Comparison of ENCODE assay signal across 8 mouse cellular contexts in the genomic region with DNA sequence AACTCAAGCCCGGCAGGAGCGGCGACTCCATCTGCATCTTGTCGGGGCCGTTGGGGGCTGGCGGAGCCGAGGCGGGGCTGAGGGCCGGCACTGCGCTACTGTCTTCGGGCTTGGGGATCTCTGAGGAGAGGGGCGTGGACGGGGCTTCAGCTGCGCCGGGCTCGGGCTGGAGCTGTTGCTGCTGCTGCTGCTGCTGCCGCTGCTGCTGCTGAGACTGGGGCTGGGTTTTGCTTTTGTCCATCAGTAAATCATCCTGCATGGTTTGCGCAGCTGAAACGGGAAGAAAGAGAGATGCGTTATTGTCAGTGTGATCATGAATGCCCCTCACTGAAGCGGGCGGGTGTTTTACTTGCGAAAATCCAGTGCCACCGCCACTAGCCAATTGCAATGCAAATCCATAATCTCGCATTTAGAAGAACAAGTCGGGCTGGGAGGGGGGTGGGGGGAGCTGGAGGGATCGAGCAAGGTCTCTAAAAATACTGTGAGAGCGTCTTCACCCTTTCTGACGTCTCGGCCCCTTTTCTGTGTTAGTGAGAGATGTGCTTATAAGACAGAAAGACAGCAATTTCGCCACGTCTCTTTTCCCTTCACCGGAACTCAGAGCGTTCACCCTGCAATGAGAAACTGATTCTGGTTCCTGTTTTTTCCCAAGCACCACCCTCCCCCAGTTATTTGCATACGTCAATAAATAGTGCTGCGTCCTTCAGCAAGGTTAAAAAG. TPM values are rescaled to one million over a fixed set of nuclear protein-coding genes. Genes with fewer than 3 reads are reported as not detected.
DNase-seq lines count a peak whose midpoint lies in the region; ATAC-seq and TF ChIP-seq lines count a peak whose summit lies in the region.

No protein-coding gene starts in this region.

- TF ChIP-seq POLR2A in embryonic fibroblast, embryonic 13.5 days (IDR thresholded peaks at IDR 0.05; ENCODE audit: low read depth, low read length): peak; percentile 40; the same call in 1 of the 2 replicates

- peak overlapping the region; percentile 75 for H3K4me3 ChIP-seq in embryonic fibroblast, embryonic 13.5 days (ENCODE audit: insufficient read depth, low read length)
- H3K4me3 ChIP-seq in heart, embryonic 14.5 days (ENCODE audit: control insufficient read depth in 1 of 2, insufficient read depth in 1 of 2, low read depth in 1 of 2, low read length in 2 of 2): peak overlapping the region; percentile 91 to 92
- peak overlapping the region; percentile 58 to 64 for H3K4me3 ChIP-seq in liver, embryonic 14.5 days (ENCODE audit: insufficient read depth in 1 of 2, low read depth in 2 of 2, low read length in 2 of 2)
- H3K4me3 ChIP-seq in neural tube, embryonic 12.5 days: peak overlapping the region; percentile 67

- H3K9ac ChIP-seq in heart, embryonic 14.5 days (ENCODE audit: low read length): peak overlapping the region; percentile 95
- peak overlapping the region; percentile 28 for H3K9ac ChIP-seq in liver, embryonic 14.5 days (replicated peaks)
- H3K9ac ChIP-seq in neural tube, embryonic 12.5 days: peak overlapping the region; percentile 77

- no peaks in the 10 kb centered on the region for H3K9me3 ChIP-seq in heart, embryonic 14.5 days (ENCODE audit: control insufficient read depth, low read length)
- no peaks in the 10 kb centered on the region for H3K9me3 ChIP-seq in liver, embryonic 14.5 days (ENCODE audit: control insufficient read depth, low read length)
- no peaks in the 10 kb centered on the region for H3K9me3 ChIP-seq in neural tube, embryonic 12.5 days

- DNase-seq in B cell, adult 2 months: peak; percentile 67 to 69
- DNase-seq in adrenal gland, postnatal 36 days: peak; percentile 65 to 70
- peak; percentile 75 for DNase-seq in kidney, postnatal 14 days
- peak in 1 of 3 experiments; percentile 35 for DNase-seq in liver, embryonic 14.5 days (ENCODE audit: low read depth in 3 of 3, low spot score in 3 of 3)
- DNase-seq in testis, postnatal 10 days (ENCODE audit: low spot score): peak; percentile 72

- peak; percentile 56 for ATAC-seq in heart, embryonic 14.5 days (ENCODE audit: insufficient number of reproducible peaks, insufficient read depth, low FRiP score, low read depth)
- no peak for ATAC-seq in liver, embryonic 14.5 days (ENCODE audit: insufficient read depth)
- peak; percentile 78 for ATAC-seq in neural tube, embryonic 12.5 days (ENCODE audit: low FRiP score, low read depth)

- TF ChIP-seq EP300 in liver, embryonic 14.5 days (IDR thresholded peaks at IDR 0.05; ENCODE audit: low read depth): no peak

- H3K27ac ChIP-seq in embryonic fibroblast, embryonic 13.5 days (ENCODE audit: insufficient read depth, low read length): peak overlapping the region; percentile 66
- H3K27ac ChIP-seq in heart, embryonic 14.5 days (replicated peaks in 1 of 2; ENCODE audit: control insufficient read depth in 1 of 2, insufficient read depth in 1 of 2, low read depth in 2 of 2, low read length in 2 of 2): peak overlapping the region; percentile 93 to 100
- no peak overlapping the region for H3K27ac ChIP-seq in liver, embryonic 14.5 days
- peak overlapping the region; percentile 74 for H3K27ac ChIP-seq in neural tube, embryonic 12.5 days

- H3K4me2 ChIP-seq in heart, embryonic 14.5 days (ENCODE audit: low read length): peak overlapping the region; percentile 94
- H3K4me2 ChIP-seq in liver, embryonic 14.5 days (ENCODE audit: low read depth): peak overlapping the region; percentile 86
- peak overlapping the region; percentile 100 for H3K4me2 ChIP-seq in neural tube, embryonic 12.5 days (replicated peaks)

- no peak for TF ChIP-seq CTCF in embryonic fibroblast, embryonic 13.5 days (IDR thresholded peaks at IDR 0.05; ENCODE audit: borderline replicate concordance, insufficient read depth, low read length)
- TF ChIP-seq CTCF in liver, embryonic 14.5 days (IDR thresholded peaks at IDR 0.05; ENCODE audit: low read depth): no peak

- peaks cover 6% of the 10 kb centered on the region for H3K4me1 ChIP-seq in embryonic fibroblast, embryonic 13.5 days (ENCODE audit: control insufficient read depth, insufficient read depth, low read length)
- peaks cover 0 to 10% of the 10 kb centered on the region in 2 experiments; a peak in 1 of 4 replicates for H3K4me1 ChIP-seq in heart, embryonic 14.5 days (ENCODE audit: control insufficient read depth in 2 of 2, insufficient read depth in 2 of 2, low read length in 2 of 2)
- H3K4me1 ChIP-seq in liver, embryonic 14.5 days (replicated peaks; ENCODE audit: control insufficient read depth in 2 of 2, insufficient read depth in 2 of 2, low read length in 1 of 2): peaks cover 16% of the 10 kb centered on the region in 2 experiments
- peaks cover 21% of the 10 kb centered on the region; the same call in 1 of the 2 replicates for H3K4me1 ChIP-seq in neural tube, embryonic 12.5 days

- WGBS in heart, embryonic 14.5 days: under 1% methylated on average over 36 of the region's 36 CpGs
- under 1% methylated on average over 36 of the region's 36 CpGs for WGBS in liver, embryonic 14.5 days (ENCODE audit: insufficient replicate concordance)
- under 1% methylated on average over 36 of the region's 36 CpGs for WGBS in neural tube, embryonic 12.5 days

- no peaks in the 10 kb centered on the region for H3K27me3 ChIP-seq in heart, embryonic 14.5 days (ENCODE audit: control insufficient read depth, insufficient read depth, low read length)
- peaks cover 54% of the 10 kb centered on the region for H3K27me3 ChIP-seq in liver, embryonic 14.5 days (ENCODE audit: control insufficient read depth, insufficient read depth, low read length)
- H3K27me3 ChIP-seq in neural tube, embryonic 12.5 days (replicated peaks): peaks cover 9% of the 10 kb centered on the region

- H3K36me3 ChIP-seq in heart, embryonic 14.5 days (ENCODE audit: control insufficient read depth, insufficient read depth, low read length): peaks cover 5% of the 10 kb centered on the region; the same call in 1 of the 2 replicates
- H3K36me3 ChIP-seq in liver, embryonic 14.5 days (replicated peaks; ENCODE audit: control insufficient read depth, insufficient read depth, low read depth): no peaks in the 10 kb centered on the region; the same call in 1 of the 2 replicates
- no peaks in the 10 kb centered on the region for H3K36me3 ChIP-seq in neural tube, embryonic 12.5 days

RNA-seq across cellular contexts. Expression of gene March5, which starts 32.5 kb away (rescaled TPM):
- 100 to 1,000 TPM; 102 to 116 TPM for total RNA-seq in adrenal gland, postnatal 36 days (2021)
- 165 and 189 TPM in 2 replicates for polyA plus RNA-seq in embryonic fibroblast, embryonic 13.5 days (2011; ENCODE audit: insufficient read length, low read depth, missing spikeins)
- polyA plus RNA-seq in heart, embryonic 14.5 days (2014; fragmentation: Nextera tagmentation; extraction: Ambion mirVana): 102 and 104 TPM in 2 replicates
- 40.9 and 69.6 TPM in 2 replicates for polyA plus RNA-seq in liver, embryonic 14.5 days (2012; rRNA removed)
- 145 and 153 TPM in 2 replicates for polyA plus RNA-seq in liver, embryonic 14.5 days (2014; fragmentation: Nextera tagmentation; extraction: Ambion mirVana)
- polyA plus RNA-seq in neural tube, embryonic 12.5 days (2016; fragmentation: Nextera tagmentation; extraction: Ambion mirVana): 151 and 160 TPM in 2 replicates

RNA-seq across cellular contexts. Expression of gene Cpeb3, which starts 33.5 kb away (rescaled TPM):
- 10 to 100 TPM; 12.3 to 24.1 TPM for total RNA-seq in adrenal gland, postnatal 36 days (2021)
- 2.2 and 2.3 TPM in 2 replicates for polyA plus RNA-seq in embryonic fibroblast, embryonic 13.5 days (2011; ENCODE audit: insufficient read length, low read depth, missing spikeins)
- polyA plus RNA-seq in heart, embryonic 14.5 days (2014; fragmentation: Nextera tagmentation; extraction: Ambion mirVana): 8.8 and 8.9 TPM in 2 replicates
- polyA plus RNA-seq in liver, embryonic 14.5 days (2012; rRNA removed): 1.8 and 2.4 TPM in 2 replicates
- polyA plus RNA-seq in liver, embryonic 14.5 days (2014; fragmentation: Nextera tagmentation; extraction: Ambion mirVana): 1.8 and 1.9 TPM in 2 replicates
- polyA plus RNA-seq in neural tube, embryonic 12.5 days (2016; fragmentation: Nextera tagmentation; extraction: Ambion mirVana): 7.7 and 8.5 TPM in 2 replicates

Comparison
In these comparisons a context has a peak if more than half of its experiments do, and no peak if none do; other contexts are left out.
1. H3K9ac ChIP-seq: peak in every context shown above with its lines; median percentile 95 in heart, embryonic 14.5 days; 77 in neural tube, embryonic 12.5 days; 28 in liver, embryonic 14.5 days.